Mouse (Mus musculus) lung, embryonic 16.5 days (tissue): ENCODE measurements around the gene Arl6ip4. TPM values are rescaled to one million over a fixed set of nuclear protein-coding genes. Genes with fewer than 3 reads are reported as not detected.
A peak's percentile ranks its signal among the peaks of the same experiment; 100 is the strongest.

Experiments used
- ATAC-seq: fragments of 200-750 bp; cut with Nextera tagmentation; 2 replicates; pipeline ENCODE4 v1.8.0; 2017; ENCODE audit warnings: low read depth, mild to moderate bottlenecking, moderate library complexity
- H3K27ac ChIP-seq: fragments of 300-500 bp; sonication (generic); 2 replicates; pipeline ENCODE4 v1.5.1; 2014; ENCODE audit warnings: mild to moderate bottlenecking, control low read depth, low read length
- H3K27me3 ChIP-seq: fragments of 300-500 bp; sonication (generic); 2 replicates; pipeline ENCODE4 v1.6.1; 2014; ENCODE audit warnings: low read depth, low read length, mixed read lengths; ENCODE audit not compliant: control insufficient read depth, insufficient read depth
- H3K36me3 ChIP-seq: fragments of 300-500 bp; sonication (generic); 2 replicates; pipeline ENCODE4 v1.6.1; 2014; ENCODE audit warnings: low read length; ENCODE audit not compliant: control insufficient read depth, insufficient read depth
- H3K4me1 ChIP-seq: fragments of 300-500 bp; sonication (generic); replicated peaks from 2 replicates; pipeline ENCODE4 v1.6.1; 2014; ENCODE audit warnings: low read length, mixed read lengths; ENCODE audit not compliant: control insufficient read depth, insufficient read depth
- H3K4me2 ChIP-seq: fragments of 300-500 bp; sonication (generic); 2 replicates; pipeline ENCODE4 v1.6.1; 2014; ENCODE audit warnings: low read depth, low read length, control low read depth
- H3K4me3 ChIP-seq: fragments of 300-500 bp; sonication (generic); 2 replicates; pipeline ENCODE4 v1.5.1; 2014; ENCODE audit warnings: mild to moderate bottlenecking, low read length, control low read depth
- H3K9ac ChIP-seq: fragments of 300-500 bp; sonication (generic); 2 replicates; pipeline ENCODE4 v1.6.1; 2014; ENCODE audit warnings: low read length, control low read depth
- H3K9me3 ChIP-seq: fragments of 300-500 bp; sonication (generic); 2 replicates; pipeline ENCODE4 v1.6.1; 2016; ENCODE audit warnings: low read length; ENCODE audit not compliant: control insufficient read depth
- WGBS: fragments of 180-500 bp; shearing (Covaris S2); extraction: QIAGEN DNeasy Blood & Tissue Kit; methylation state at CpG from one replicate; pipeline ENCODE4 v1.1.7; 2014; 5-methylcytosine and 5-hydroxymethylcytosine counted together
- polyA plus RNA-seq: library from polyadenylated mRNA; unstranded; fragments of >200 nt; fragmentation: Nextera tagmentation; extraction: Ambion mirVana; gene quantifications from 2 replicates; pipeline ENCODE4 v1.2.1, GENCODE M21; 2015

The Arl6ip4 gene
- polyA plus RNA-seq, 1 experiment from 2014 or later: 99.9 TPM

DNA sequence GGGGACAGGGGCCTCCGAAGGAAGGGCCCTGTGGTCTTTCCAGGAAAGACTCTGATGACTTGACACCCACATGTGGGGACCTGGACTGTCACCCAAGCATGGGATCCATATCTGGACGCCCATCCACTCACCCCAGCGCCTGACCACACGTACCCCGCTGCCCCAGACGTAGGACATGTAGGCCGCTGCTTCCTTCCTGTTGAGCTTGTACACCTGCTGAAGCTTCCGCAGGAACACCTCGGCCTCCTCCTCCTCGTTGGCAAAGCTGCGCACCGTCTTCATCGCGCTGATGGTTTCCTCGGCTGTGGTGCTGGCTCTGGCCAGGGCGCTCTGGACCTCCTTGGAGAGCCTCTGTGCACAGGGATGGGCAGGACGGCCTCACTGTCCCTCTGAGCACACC is 36.0 kb upstream of the Arl6ip4 start:
- 91% methylated on average over 17 of the region's 17 CpGs for WGBS
- H3K9ac ChIP-seq: no peak overlapping the region
- no peaks in the 10 kb centered on the region for H3K9me3 ChIP-seq

GRCm38 (mm10) chr5:124082447-124082846 is 33.4 kb upstream of the Arl6ip4 start:
- WGBS: 59% methylated on average over 10 of the region's 10 CpGs
- no peak overlapping the region for H3K4me2 ChIP-seq
- H3K36me3 ChIP-seq: no peaks in the 10 kb centered on the region
- H3K9me3 ChIP-seq: no peaks in the 10 kb centered on the region
- no peak overlapping the region for H3K4me3 ChIP-seq
- H3K27me3 ChIP-seq: no peaks in the 10 kb centered on the region
- peak; percentile 34; the same call in 1 of the 2 replicates for ATAC-seq
- H3K27ac ChIP-seq: no peak overlapping the region
- no peak overlapping the region for H3K9ac ChIP-seq
- H3K4me1 ChIP-seq: peaks cover 4% of the 10 kb centered on the region

More for the DNA sequence above, 36.0 kb upstream of the Arl6ip4 start:
- Histone ChIP-seq H3K4me3 (no peak overlapping the region), H3K27me3 (no peaks in the 10 kb centered on the region), H3K27ac (no peak overlapping the region), H3K36me3 (no peaks in the 10 kb centered on the region), H3K4me2 (no peak overlapping the region), H3K4me1 (peaks cover 12% of the 10 kb centered on the region)
- ATAC-seq: no peak

DNA sequence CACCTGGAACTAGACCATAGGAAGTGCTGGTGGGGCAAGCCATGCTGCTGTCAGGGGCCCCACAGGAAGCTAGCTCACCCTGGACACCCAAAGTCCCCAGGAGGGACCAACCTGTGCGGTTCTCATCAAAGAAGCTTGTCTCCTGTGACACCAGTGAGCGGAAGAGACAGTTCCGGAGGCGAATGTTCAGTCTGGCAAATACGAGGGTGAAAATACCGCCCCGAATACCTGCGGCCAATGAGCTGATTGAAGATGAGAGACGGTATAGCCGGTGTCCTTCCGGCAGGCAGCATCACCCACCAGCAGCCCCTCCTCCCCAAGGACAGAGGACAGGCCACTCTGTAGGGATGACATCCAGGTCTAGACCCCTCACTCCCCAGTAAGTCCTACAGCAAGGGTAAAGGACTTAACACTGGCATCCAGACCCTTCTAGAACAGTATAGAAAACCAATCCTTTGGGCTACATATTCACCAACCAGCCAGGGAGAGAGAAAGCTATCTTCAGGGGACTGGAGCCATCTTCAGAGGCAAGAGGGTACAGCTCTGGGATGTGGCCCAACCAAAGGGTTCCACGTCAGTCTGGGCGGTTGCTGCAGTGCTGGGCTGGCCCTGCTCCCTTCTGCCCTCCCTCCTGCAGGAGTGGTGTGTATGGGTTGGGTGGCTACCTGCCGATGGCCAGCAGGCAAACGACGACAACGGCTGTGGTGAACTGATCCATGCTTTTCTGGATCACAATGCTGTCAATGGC is 32.8 kb upstream of the Arl6ip4 start:
- no peaks in the 10 kb centered on the region for H3K9me3 ChIP-seq
- no peaks in the 10 kb centered on the region for H3K36me3 ChIP-seq
- no peak overlapping the region for H3K4me2 ChIP-seq
- no peak overlapping the region for H3K9ac ChIP-seq
- peaks cover 4% of the 10 kb centered on the region for H3K4me1 ChIP-seq
- 84% methylated on average over 17 of the region's 17 CpGs for WGBS
- H3K27me3 ChIP-seq: no peaks in the 10 kb centered on the region
- no peak for ATAC-seq
- no peak overlapping the region for H3K4me3 ChIP-seq
- no peak overlapping the region for H3K27ac ChIP-seq

DNA sequence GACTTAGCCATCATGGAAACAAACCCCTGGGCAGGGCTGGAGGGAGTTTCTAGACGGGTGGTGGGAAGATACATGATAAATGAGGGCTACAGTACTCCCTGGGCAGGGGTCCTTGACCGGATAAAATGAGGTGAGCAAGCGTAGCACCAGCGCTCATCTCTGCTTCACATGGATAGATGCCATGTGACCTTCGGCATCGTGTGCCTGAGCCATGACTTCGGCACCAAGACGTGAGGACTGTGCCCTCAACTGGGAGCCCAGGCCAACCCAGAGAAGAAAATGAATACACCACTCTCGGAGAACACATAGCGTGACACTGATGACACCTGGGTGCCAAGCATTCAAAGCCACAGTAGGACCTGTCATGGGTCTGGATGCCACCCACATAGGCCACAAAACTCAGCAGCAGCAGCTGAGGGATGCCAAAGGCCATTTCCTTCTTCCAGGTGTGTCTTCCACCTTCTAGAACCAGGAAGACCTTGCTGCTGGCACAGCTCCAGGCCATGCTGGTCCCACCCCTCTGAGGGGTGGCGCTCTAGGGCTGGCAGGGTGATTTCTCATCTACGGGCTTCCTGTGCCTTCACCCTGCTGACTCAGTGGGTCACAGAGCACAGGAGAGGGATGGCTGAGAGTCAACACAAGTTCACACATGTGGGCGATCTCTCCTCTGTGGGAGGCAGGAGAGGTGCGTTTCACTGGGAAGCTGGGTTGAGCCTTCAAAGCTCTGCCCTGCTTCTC is 31.9 kb upstream of the Arl6ip4 start:
- Histone ChIP-seq H3K36me3 (no peaks in the 10 kb centered on the region), H3K9ac (no peak overlapping the region), H3K4me1 (peaks cover 3% of the 10 kb centered on the region), H3K4me2 (no peak overlapping the region), H3K27ac (no peak overlapping the region), H3K4me3 (no peak overlapping the region), H3K27me3 (no peaks in the 10 kb centered on the region), H3K9me3 (no peaks in the 10 kb centered on the region)
- no peak for ATAC-seq
- 78% methylated on average over 14 of the region's 14 CpGs for WGBS

- H3K4me2 ChIP-seq: no peak overlapping the region
- H3K4me1 ChIP-seq: no peaks in the 10 kb centered on the region
- WGBS: 37% methylated on average over 11 of the region's 11 CpGs
- peak; percentile 65 for ATAC-seq
- H3K9ac ChIP-seq: no peak overlapping the region
- no peak overlapping the region for H3K27ac ChIP-seq
- H3K36me3 ChIP-seq: no peaks in the 10 kb centered on the region
- no peak overlapping the region for H3K4me3 ChIP-seq
- H3K9me3 ChIP-seq: no peaks in the 10 kb centered on the region
- H3K27me3 ChIP-seq: no peaks in the 10 kb centered on the region
Measured at GRCm38 (mm10) chr5:124084588-124085173, 31.2 kb upstream of the Arl6ip4 start.

GRCm38 (mm10) chr5:124085513-124085912 is 30.4 kb upstream of the Arl6ip4 start:
- H3K4me3 ChIP-seq: no peak overlapping the region
- no peaks in the 10 kb centered on the region for H3K27me3 ChIP-seq
- H3K9me3 ChIP-seq: no peaks in the 10 kb centered on the region
- 69% methylated on average over 3 of the region's 3 CpGs for WGBS
- no peak overlapping the region for H3K9ac ChIP-seq
- no peaks in the 10 kb centered on the region for H3K4me1 ChIP-seq
- no peak for ATAC-seq
- no peak overlapping the region for H3K4me2 ChIP-seq
- H3K36me3 ChIP-seq: no peaks in the 10 kb centered on the region
- H3K27ac ChIP-seq: no peak overlapping the region

- Histone ChIP-seq H3K9ac (no peak overlapping the region), H3K4me3 (no peak overlapping the region), H3K27me3 (no peaks in the 10 kb centered on the region), H3K4me2 (no peak overlapping the region), H3K4me1 (no peaks in the 10 kb centered on the region), H3K9me3 (no peaks in the 10 kb centered on the region), H3K36me3 (no peaks in the 10 kb centered on the region), H3K27ac (no peak overlapping the region)
- 83% methylated on average over 4 of the region's 4 CpGs for WGBS
- ATAC-seq: no peak
Measured at GRCm38 (mm10) chr5:124086876-124087275, 29.0 kb upstream of the Arl6ip4 start.

DNA sequence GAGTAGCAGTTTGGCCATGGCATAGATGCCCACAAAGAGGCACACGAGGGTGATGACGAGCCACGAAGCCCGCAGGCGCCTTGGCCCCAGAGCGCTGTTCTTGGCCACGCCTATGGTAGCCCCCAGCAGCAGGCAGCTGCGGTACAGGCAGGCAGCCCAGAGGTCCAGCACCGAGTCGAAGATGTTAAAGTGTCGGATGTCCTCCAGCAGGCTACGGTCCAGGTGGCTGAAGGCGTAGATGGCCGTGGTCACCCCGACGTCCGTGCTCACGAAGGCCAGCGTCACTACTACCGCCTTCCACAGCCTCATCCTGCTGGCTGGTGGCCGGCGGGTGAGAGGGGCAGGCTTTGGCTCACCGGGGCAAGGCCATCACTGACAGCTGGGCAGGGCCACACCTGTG is 26.0 kb upstream of the Arl6ip4 start:
- H3K36me3 ChIP-seq: no peaks in the 10 kb centered on the region
- H3K27ac ChIP-seq: no peak overlapping the region
- H3K9ac ChIP-seq: no peak overlapping the region
- WGBS: 72% methylated on average over 23 of the region's 23 CpGs
- no peak overlapping the region for H3K4me3 ChIP-seq
- ATAC-seq: no peak
- peaks cover 7% of the 10 kb centered on the region for H3K4me1 ChIP-seq
- H3K4me2 ChIP-seq: no peak overlapping the region
- H3K9me3 ChIP-seq: no peaks in the 10 kb centered on the region
- no peaks in the 10 kb centered on the region for H3K27me3 ChIP-seq

- H3K9me3 ChIP-seq: no peaks in the 10 kb centered on the region
- peaks cover 17% of the 10 kb centered on the region for H3K4me1 ChIP-seq
- H3K27ac ChIP-seq: no peak overlapping the region
- no peaks in the 10 kb centered on the region for H3K27me3 ChIP-seq
- no peak overlapping the region for H3K4me2 ChIP-seq
- no peak overlapping the region for H3K4me3 ChIP-seq
- no peaks in the 10 kb centered on the region for H3K36me3 ChIP-seq
- H3K9ac ChIP-seq: no peak overlapping the region
- 33% methylated on average over 9 of the region's 9 CpGs for WGBS
- 0 out of 2 replicates have a peak, but pooled peaks have one; percentile 10 for ATAC-seq
Measured at GRCm38 (mm10) chr5:124091951-124092406, 23.9 kb upstream of the Arl6ip4 start.
